Mouse (Mus musculus) megakaryocyte, embryonic 14.5 days (primary cell): ENCODE data around the gene Supt20. TPM values are rescaled to one million over a fixed set of nuclear protein-coding genes. Genes with fewer than 3 reads are reported as not detected.

Experiments used
- H3K27me3 ChIP-seq: replicated peaks from 2 replicates; pipeline ENCODE3; 2012; ENCODE audit warnings: inconsistent platforms
- H3K36me3 ChIP-seq: replicated peaks from 2 replicates; pipeline ENCODE3; 2012; ENCODE audit warnings: low read length, inconsistent platforms, mixed read lengths
- H3K4me1 ChIP-seq: 2 replicates; pipeline ENCODE4 v1.6.1; 2012; ENCODE audit warnings: inconsistent platforms
- H3K4me3 ChIP-seq: replicated peaks from 2 replicates; pipeline ENCODE3; 2012; ENCODE audit warnings: moderate library complexity, mild to moderate bottlenecking, inconsistent platforms
- H3K9me3 ChIP-seq: 2 replicates; pipeline ENCODE4 v1.6.1; 2012; ENCODE audit warnings: inconsistent platforms
- FLI1 ChIP-seq: IDR thresholded peaks from 2 replicates; pipeline ENCODE4 v1.6.1; 2012; ENCODE audit warnings: low read length, inconsistent platforms, mixed read lengths
- GATA1 ChIP-seq: IDR thresholded peaks from 3 replicates; pipeline ENCODE4 v1.6.1; 2012; ENCODE audit warnings: mixed read lengths, low read length, inconsistent platforms, borderline replicate concordance
- polyA plus RNA-seq: library from polyadenylated mRNA; stranded (reverse); fragments of >175 nt; gene quantifications from 2 replicates; pipeline ENCODE4 v1.2.3, GENCODE M21; 2012; ENCODE audit warnings: low replicate concordance; ENCODE audit not compliant: insufficient read depth

Gene Supt20
- polyA plus RNA-seq, 1 experiment = 1.1 TPM

DNA sequence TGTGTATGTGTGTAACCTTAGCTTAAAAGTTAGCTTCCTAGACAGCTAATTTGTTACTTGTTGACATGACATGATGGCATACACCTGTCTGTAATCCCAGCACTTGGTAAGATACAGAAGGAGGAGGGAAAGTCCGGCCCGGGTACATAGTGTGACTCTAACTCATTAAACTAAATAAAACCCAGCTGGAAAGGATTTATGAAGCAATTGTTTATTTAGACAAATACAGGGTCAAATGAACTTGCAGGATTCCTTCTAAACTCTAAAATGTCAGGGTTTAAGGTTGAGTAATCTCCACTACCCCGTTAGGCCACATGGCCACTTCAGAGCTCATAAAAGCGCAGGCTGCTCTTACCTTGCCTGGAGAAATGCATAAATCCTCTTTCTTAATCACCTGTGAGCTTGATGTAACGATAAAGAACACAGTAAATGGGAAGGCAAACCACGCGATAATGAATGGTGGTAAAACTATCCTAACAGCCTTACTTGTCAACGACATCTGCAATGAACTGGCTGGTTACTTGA is 39.1 kb downstream of the Supt20 start:
- Histone ChIP-seq H3K27me3 (no peaks in the 10 kb centered on the region), H3K36me3 (peaks cover 68% of the 10 kb centered on the region), H3K4me3 (no peak overlapping the region), H3K9me3 (no peaks in the 10 kb centered on the region), H3K4me1 (peaks cover 44% of the 10 kb centered on the region)
- TF ChIP-seq GATA1 (no peak), FLI1 (no peak)

DNA sequence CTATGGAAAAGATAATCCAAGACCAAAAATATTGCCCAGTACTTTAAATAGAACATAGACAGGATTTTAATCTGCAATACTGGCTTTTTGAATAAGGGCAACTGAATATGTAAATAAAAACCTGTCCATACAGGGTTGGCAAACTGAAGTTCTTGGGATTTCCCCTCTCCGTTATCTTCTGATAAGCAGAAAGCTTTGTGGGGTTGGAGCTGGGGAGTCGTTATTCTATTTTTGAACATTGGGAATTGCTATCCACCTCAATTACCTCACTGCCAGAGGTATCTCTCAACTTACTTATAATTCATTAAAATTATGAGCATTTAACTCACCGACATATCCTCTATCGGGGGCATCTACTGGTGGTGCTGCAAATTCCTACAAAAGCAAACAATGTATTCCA is 39.8 kb downstream of the Supt20 start:
- Histone ChIP-seq H3K4me3 (no peak overlapping the region), H3K9me3 (no peaks in the 10 kb centered on the region), H3K36me3 (peaks cover 63% of the 10 kb centered on the region), H3K27me3 (no peaks in the 10 kb centered on the region), H3K4me1 (peaks cover 39% of the 10 kb centered on the region)
- TF ChIP-seq FLI1 = no peak
- TF ChIP-seq GATA1 = no peak

DNA sequence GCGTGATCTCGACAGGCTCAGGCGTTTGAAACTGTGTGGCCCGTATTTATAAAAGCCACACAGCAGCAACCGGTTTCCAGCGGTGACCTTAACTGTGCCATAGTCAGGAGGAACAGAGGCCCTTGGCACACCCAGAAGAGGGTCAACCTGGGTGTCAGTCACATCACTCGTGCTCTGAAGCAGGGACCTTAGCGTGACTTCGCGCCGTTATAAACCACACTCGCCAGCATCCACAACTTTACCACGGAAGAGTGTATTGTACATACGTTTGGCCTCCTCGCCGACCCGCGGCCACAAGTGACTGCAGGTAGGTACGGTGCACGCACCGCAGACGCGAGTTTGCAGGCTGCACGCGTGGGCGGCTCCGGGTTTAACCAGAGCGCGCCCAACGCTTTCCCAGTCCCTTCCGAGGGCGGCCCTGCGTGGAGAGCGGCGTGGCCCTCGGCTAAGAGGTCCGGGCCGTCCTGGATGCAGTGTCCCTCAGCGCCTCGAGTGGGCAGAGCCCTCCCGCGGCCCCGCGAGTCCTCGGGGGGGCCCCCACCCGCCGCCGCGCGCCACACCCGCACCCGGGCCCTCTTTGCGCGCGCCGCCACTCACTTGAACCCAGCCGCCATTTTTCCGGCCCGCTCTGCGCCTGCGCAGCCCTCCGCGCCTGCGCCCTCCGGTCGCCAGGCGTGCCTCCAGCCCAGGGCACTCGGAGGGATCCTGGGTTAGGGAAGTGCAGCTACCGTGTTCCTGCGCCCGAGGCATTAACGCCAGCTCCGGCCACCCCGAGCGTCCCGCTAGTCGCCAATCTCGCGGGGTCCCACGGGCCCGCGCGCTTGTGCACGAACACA is 42.0 kb downstream of the Supt20 start:
- TF ChIP-seq GATA1 = no peak
- H3K4me3 ChIP-seq = peak overlapping the region; percentile 96
- no peaks in the 10 kb centered on the region for H3K9me3 ChIP-seq
- no peaks in the 10 kb centered on the region for H3K27me3 ChIP-seq
- peaks cover 46% of the 10 kb centered on the region for H3K4me1 ChIP-seq
- H3K36me3 ChIP-seq = peaks cover 63% of the 10 kb centered on the region

DNA sequence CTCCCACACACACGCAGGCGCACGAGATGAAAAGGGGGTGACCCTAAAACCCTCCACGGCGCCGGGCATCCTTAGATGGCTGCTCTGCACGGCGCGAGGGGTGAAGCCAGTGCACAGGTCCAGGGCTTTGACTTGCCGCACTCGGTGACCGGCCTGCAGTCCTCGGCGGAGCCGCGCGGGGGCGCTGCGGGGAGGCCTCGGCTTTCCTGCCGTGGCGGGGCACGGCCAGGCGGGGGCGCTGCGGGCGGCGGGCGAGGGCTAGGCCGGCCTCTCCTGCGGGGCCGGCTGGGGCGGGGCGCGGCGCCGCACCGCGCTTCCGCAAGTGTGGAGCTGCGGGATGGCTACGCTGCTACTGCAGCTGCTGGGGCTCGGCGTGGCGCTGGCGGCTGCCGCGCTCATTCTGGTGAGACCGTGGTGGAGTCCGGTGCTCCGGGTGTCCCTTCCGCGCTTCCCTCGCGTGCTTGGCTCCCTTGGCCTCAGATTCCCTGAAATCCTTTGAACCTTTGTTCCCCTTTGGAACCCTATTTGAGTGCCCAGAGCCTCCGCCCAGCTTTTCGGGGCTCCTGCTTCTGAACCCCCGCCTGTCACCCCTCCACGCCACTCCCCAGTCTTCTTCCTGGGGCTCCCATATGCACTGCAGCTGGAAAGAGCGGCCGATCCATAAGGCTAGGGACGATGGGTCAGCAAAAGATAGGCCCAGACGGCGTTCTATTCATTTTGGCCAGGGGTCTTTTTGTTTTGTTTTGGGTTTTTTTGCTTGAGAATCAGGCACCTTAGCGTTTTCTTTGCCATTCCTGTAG is 42.8 kb downstream of the Supt20 start, which contains the start of the genes Exosc8 and Alg5:
Exosc8 (minus strand) TSS at position 147 of the 800 bp plus-strand sequence.
Alg5 (plus strand) TSS at position 293 of the 800 bp plus-strand sequence.
- no peaks in the 10 kb centered on the region for H3K9me3 ChIP-seq
- H3K4me1 ChIP-seq = peaks cover 46% of the 10 kb centered on the region
- H3K4me3 ChIP-seq = peak within 1 kb of the TSS; percentile 96
- TF ChIP-seq GATA1 = no peak
- no peak for TF ChIP-seq FLI1
- H3K27me3 ChIP-seq = no peaks in the 10 kb centered on the region
- H3K36me3 ChIP-seq = peaks cover 59% of the 10 kb centered on the region

DNA sequence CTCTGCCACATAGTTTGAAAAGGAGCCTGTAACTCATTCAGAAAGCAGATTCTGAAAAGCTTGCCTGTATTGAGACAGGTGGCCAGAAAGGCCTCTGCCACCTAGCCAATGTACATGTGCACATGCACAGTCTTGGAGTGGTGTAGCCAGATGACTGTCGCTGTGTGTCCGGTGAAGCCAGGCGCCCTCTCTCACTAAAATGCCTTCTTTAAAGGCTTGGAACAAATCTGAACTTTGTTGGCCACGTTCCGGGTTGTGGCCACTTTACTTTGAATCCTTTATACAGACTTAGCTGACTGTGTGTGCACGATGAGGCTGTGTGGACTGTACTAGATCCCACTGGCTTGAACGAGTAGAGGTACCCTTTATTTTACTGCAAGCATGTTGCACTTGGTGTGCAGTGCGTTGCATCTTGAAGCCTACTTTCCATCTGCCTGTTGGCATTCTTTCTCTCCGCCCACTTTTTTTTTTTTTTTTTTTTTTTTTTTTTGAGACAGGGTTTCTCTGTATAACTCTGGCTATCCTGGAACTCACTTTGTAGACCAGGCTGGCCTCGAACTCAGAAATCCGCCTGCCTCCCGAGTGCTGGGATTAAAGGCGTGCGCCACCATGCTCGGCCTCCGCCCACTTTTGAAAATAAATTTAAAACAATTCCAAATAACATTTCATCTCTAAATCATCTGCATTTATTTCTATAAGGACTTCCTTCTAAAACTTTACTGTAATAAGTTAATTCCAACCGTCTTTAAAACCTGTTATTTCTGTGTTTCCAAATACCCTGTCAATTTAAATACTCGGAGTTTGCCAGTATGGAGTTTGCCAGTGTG is 43.7 kb downstream of the Supt20 start:
- no peaks in the 10 kb centered on the region for H3K9me3 ChIP-seq
- H3K27me3 ChIP-seq = no peaks in the 10 kb centered on the region
- H3K4me3 ChIP-seq = peak overlapping the region; percentile 96
- H3K36me3 ChIP-seq = peaks cover 59% of the 10 kb centered on the region
- no peak for TF ChIP-seq FLI1
- no peak for TF ChIP-seq GATA1
- peaks cover 46% of the 10 kb centered on the region for H3K4me1 ChIP-seq

DNA sequence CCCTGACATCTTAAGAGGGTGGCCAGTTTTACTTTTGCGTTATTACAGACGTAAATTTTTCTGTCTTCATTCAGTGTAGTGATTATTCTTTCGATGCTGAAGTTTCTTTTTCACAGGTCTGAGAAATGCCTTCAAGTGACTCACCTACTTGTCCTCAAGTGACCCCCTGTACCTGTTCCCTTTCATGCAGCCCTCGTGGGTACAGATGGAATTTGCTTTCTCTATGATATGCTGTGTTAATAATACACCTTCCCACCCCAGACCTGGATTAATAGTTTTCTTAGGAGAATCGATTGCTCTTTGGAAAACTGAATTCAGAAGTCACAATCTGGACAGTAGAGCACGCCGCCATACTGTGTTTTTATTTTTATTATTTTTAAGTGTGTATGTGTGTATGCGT is 44.7 kb downstream of the Supt20 start:
- no peaks in the 10 kb centered on the region for H3K27me3 ChIP-seq
- TF ChIP-seq GATA1 = no peak
- no peak for TF ChIP-seq FLI1
- H3K4me1 ChIP-seq = peaks cover 42% of the 10 kb centered on the region
- H3K36me3 ChIP-seq = peaks cover 59% of the 10 kb centered on the region
- no peaks in the 10 kb centered on the region for H3K9me3 ChIP-seq
- H3K4me3 ChIP-seq = no peak overlapping the region

DNA sequence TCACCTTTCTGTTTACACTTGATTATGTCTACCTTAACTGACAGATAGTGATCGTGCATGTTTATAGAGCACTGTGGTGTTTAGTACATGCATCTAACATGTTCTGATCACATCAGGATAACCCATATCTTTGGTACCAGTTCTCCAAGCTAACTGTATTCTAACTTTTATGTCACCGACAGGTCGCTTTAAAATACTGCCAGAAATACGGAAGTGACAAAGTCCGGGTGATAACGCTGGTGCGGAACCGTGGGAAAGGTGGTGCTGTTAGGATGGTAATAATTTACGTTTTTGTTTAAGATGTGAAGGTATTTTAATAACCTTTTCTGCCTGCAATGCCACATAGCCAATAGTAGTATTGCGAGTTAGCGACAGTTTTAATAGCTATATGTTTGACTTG is 49.4 kb downstream of the Supt20 start:
- H3K4me3 ChIP-seq = no peak overlapping the region
- H3K27me3 ChIP-seq = no peaks in the 10 kb centered on the region
- H3K4me1 ChIP-seq = peaks cover 17% of the 10 kb centered on the region
- H3K9me3 ChIP-seq = no peaks in the 10 kb centered on the region
- H3K36me3 ChIP-seq = peaks cover 94% of the 10 kb centered on the region
- TF ChIP-seq FLI1 (no peak), GATA1 (no peak)

DNA sequence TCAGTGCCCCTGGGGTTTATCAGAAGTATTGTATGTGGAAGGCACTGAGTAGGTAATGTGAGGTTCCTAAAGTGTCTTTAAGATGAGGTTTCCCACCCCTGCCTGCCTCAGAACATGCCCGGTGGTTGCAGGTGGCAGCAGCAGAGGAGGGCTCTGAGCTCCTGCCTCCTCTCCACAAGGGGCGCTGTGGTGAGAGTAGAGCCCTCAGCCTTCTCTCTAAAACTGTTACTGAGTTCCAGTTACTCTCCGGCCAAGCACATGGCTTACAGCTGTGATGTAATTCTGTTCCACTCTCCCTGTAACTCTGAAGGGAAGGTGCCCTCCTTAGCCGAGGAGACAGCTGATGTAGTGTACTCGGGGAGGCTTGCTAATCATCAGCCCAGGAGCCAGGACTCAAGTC is 53.2 kb downstream of the Supt20 start:
- Histone ChIP-seq H3K4me3 (no peak overlapping the region), H3K36me3 (peaks cover 100% of the 10 kb centered on the region), H3K27me3 (no peaks in the 10 kb centered on the region), H3K4me1 (no peaks in the 10 kb centered on the region), H3K9me3 (peaks cover 8% of the 10 kb centered on the region)
- TF ChIP-seq FLI1 (no peak), GATA1 (no peak)

DNA sequence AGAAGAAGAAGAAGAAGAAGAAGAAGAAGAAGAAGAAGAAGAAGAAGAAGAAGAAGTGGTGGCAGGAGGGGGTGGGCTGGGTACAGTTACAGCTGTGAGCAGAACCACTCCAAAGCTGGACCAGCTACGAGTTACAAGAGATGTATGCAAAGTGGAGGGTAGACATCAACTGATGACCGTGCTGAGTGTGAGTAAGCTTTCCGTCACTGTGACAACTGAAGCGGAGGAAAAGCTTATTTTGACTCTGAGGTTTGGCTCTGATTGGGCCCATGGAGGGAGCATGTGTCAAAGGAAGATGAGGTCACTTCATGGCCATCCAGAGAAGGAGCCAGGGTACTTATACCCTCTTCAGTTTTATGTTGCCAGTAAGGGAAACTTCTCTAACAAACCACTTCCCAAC is 60.8 kb downstream of the Supt20 start:
- Histone ChIP-seq H3K9me3 (peaks cover 15% of the 10 kb centered on the region), H3K4me1 (peaks cover 15% of the 10 kb centered on the region), H3K36me3 (peaks cover 38% of the 10 kb centered on the region), H3K4me3 (no peak overlapping the region), H3K27me3 (peaks cover 43% of the 10 kb centered on the region)
- no peak for TF ChIP-seq FLI1
- no peak for TF ChIP-seq GATA1
